Mouse (Mus musculus) brain, embryonic 14.5 days (tissue): ENCODE results near the gene Clk4. TPM values are rescaled to one million over a fixed set of nuclear protein-coding genes. Genes with fewer than 3 reads are reported as not detected.

Experiments
- DNase-seq: peaks from one replicate; pipeline ENCODE4 v3.0.0-alpha.2; 2011; ENCODE audit warnings: low read depth
- CTCF ChIP-seq: fragments of 200-500 bp; IDR thresholded peaks from 2 replicates; pipeline ENCODE4 v1.5.1; 2012; ENCODE audit warnings: inconsistent platforms, mild to moderate bottlenecking, moderate library complexity, borderline replicate concordance; ENCODE audit not compliant: insufficient read depth, insufficient read length; ENCODE audit errors: extremely low read depth
- POLR2A ChIP-seq: fragments of 200-500 bp; IDR thresholded peaks from 2 replicates; pipeline ENCODE4 v1.6.1; 2012; ENCODE audit warnings: mild to moderate bottlenecking, inconsistent platforms, borderline replicate concordance; ENCODE audit not compliant: poor library complexity, insufficient read depth, insufficient read length, severe bottlenecking; ENCODE audit errors: extremely low read depth
- polyA plus RNA-seq: library from polyadenylated mRNA; depleted of rRNA; stranded (reverse); fragments of >200 nt; gene quantifications from 2 replicates; pipeline ENCODE4 v1.2.3, GENCODE M21; 2012; rRNA removed

Gene Clk4
- 155 and 168 TPM in 2 replicates for polyA plus RNA-seq

DNA sequence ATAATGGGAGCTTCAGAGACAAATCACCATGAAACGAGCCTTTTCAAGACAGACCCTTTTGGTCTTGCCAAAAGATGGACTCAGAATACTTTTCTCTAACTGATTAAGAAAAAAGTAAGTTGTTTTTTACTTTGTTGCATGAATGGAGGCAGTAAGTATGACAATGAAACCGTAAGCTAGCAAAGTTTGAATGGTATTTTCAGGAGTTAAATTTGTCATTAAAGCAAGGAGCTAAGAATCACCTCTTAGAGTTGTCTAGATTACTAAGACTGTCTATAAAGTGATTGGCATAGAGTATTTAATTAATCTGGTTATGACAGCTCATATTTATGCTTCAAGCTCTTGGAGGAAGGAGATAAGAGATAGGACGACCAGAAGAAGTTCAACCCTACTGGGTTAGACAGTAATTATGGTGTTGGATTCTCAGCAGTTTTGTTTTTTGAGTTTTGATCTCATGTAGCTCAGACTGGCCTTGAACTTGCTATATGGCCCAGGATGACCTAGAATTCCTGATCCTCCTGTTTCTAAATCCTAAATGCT is at the start of gene Clk4:
Gene Clk4 (plus strand): TSS at position 51 of the 540 bp plus-strand sequence.
- TF ChIP-seq POLR2A (no peak), CTCF (no peak)
- DNase-seq, result no peak

DNA sequence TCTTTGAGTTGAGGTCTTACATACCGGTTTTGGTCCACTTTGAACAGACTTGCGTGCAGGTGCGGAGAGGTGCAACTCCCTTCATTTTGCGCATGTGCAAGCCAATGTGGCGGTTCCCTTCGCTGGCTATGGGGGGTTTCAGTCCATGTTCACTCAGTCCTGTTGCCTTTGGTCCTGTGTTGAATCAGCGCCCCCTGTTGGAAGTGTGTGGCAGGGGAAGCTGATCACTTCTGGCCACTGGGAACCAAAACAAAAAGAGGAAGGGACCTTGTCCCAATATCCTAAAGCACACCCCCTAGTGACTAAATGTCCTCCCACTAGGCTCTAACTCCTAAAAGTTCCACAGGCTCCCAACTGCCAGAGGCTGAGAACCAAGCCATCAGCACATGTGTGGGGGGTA is 47.5 kb upstream of the Clk4 start:
- TF ChIP-seq CTCF, result no peak
- no peak for TF ChIP-seq POLR2A
- no peak for DNase-seq

DNA sequence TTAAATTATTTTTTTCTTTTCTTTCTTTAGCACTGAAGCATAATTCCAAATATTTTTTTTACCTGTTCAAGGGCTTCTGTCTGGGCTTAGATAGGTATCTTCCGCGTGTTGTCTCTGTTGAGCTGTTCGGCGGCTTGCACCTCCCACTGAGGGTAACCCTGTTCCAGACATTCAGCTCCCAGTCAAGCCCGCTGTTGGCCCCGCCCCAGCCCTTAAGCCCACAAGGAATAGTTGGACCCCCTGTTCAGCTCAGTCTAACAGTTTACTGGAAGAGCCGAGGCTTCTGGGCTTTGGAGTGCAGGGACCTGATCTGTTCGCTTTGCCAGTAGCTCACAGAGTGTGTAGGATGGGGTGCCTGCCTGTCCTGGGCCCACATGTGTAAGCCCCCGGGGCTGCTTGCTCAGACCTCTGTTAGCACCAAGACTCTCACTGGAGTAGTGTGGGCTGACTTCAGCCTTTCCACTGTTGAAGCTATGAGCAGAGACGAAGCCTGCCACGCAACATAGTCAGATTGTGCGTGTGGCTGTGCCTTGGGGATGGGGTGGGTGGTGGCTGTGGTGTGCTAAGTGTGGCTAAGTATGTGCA is 42.0 kb upstream of the Clk4 start:
- TF ChIP-seq CTCF (no peak), POLR2A (no peak)
- DNase-seq, result no peak

DNA sequence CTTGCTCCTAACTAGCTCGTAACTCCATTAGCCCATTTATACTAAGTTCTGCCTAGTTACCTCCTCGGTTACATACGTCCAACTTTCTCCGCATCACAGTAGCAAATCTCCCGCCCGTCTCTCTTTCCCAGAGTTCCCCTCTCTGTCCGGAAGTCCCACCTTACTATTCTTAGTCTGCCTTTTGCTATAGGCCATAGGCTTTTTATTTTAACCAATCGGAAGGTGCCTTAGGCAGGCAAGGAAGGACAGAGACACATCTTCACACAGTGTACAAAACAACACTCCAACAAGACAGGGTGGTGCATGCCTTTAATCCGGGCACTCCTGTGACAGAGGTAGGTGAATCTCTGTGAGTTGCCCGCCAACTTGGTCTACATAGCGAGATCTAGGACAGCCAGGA is 41.2 kb upstream of the Clk4 start, which contains the start of gene Gm12569:
Gene Gm12569 (plus strand): TSS at position 166 of the 400 bp plus-strand sequence.
- DNase-seq, result no peak
- TF ChIP-seq POLR2A, result no peak
- TF ChIP-seq CTCF, result no peak

DNA sequence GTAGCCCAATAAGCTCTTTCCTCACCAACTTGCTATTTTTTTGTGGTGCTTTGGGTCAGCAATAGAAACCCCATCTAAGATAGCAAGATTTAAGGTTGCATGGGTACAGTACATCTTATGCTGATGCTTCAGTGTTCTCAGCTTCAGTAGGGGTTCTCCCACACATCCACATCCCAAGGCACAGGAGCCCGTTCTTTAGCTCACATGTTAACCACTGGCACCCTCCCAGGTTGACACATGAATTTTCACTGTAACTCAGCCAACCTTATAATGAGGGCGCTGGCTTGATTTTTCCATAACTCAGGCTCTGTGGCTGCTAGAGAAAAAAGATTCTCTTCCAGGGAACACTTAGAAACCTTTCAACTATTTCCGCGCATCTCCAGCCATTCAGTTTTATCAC is 34.4 kb upstream of the Clk4 start:
- DNase-seq, result peak; percentile 34
- TF ChIP-seq POLR2A (no peak), CTCF (no peak)

DNA sequence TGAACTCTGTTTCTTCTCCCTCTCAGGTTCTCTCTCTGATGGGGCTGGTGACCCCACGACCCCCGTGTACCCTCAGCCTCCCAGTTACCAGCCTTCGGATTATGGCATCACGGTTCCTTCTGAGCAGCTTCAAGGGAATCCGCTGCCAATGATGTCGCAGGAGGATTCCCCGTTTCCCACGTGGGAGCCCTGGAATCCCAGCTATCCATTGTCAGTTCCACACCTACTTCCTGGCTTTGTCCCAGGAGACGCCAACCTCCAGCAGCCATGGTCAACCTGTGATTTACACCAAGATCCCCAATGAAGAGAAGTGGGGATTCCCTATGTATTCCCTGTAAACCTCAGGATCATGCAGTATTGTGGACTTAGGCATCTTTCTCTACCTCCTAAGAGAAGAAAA is 26.9 kb upstream of the Clk4 start:
- TF ChIP-seq CTCF, result no peak
- no peak for TF ChIP-seq POLR2A

DNA sequence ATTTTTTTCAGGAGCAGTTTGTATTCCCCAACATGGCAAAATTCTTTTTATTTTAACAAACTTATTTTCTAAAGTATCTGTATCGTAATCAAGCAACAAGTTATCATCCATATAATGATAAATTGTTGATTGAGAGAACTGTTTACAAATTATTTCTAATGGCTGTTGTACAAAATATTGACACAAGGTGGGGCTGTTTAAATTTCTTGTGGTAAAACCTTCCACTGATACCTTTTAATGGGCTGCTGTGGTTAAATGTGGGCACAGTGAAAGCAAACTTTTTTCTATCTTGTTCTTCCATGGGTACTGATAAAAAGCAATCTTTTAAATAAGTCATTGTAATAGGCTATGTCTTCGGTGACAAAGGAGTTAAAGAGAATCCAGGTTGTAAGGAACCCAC is 18.6 kb upstream of the Clk4 start:
- TF ChIP-seq POLR2A (no peak), CTCF (no peak)
- no peak for DNase-seq

More for the DNA sequence above, 26.9 kb upstream of the Clk4 start:
- no peak for DNase-seq

DNA sequence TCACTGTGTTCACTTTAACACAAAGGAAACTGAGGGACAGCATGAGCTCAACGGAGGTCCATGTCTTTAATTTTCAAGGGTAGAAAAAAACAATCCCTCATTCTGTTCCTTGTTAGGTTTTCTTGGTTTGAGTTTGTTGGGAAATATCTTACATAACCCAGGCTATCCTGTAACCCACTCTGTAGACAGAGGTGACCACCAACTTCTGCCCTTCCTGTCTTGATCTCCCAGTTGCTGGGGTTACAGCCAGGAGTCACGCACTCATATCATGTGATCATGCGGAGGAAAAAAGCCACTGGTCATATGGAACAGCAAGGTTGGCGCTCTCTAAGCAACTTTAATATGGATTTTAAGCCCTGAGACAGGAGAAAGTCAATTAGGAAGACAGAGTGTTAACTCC is 4.5 kb upstream of the Clk4 start:
- TF ChIP-seq CTCF (no peak), POLR2A (no peak)
- no peak for DNase-seq

DNA sequence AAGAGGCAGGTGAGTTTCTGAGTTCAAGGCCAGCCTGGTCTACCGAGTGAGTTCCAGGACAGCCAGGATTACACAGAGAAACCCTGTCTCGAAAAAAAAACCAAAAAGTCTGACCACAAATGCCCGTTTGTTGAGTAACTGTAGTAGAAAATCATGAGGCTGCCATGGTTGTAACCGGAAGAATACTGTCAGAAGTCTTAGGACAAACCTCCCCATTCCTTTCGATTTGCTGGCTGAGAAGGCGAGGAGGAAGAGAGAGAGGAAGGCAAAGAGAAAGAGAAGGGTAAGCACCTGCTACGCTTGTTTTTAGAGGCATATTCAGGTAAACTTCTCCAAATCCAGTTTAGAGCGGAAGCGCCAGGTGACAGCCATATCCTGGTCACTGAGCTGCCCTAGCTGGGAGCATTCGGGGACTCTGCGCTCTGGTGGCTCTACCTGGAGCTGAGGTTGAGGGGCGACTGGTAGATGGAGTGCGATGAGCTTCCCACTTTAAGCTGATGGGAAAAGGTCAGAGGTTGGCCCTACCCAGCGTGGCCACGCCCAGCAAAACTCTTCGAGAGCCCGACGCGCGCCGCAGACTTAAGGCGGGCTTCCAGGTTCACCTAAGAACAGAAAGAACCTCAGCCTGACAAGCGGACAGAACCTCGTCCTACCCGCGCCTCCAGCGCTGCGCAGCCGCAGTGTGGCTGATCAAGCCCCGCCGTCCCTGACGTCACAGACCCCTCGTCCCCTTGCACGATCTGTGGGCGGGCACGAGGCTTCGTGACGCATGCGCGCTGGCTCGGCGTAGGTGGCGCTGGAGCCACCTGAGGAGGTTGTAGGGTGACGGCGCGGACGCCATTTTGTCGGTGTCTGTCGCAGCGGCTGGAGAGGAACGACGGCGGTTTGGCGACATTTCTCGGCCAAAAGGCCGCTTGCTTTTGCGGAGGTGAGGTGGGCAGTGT is 1.1 kb downstream of the Clk4 start, which contains the start of gene BC049762:
Gene BC049762 (minus strand): TSS at position 705 of the 944 bp plus-strand sequence.
- peak; percentile 81; the same call in 1 of the 2 replicates for TF ChIP-seq POLR2A
- 0 out of 2 replicates have a peak, but pooled peaks have one; percentile 6 for TF ChIP-seq CTCF
- DNase-seq, result peak; percentile 99

DNA sequence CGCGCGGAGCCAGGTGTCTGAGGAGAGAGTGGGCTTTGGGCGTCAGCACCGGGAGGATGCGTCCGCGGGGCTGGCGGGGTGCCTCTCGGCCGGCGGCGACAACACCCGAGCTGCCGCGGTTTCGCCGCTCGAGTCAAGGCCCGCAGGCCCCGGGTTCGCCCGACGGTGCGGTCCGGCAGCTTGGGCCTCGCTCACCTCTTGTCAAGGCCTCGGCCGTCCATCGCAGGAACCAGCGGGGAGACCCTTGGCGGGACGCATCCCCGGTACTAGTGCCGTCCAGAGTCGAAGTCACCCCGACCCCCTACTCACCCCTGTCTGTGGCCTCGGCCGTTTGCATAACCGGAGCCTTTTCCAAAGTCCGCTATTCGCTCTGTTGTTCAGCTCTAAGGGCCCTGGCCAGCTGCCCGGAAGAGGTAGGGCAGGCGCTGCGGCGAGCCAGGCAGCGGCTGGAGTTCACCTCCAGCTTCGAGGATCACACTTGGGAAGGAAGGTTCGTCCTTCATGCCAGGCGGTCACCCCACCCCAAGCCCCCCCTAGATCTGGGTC is 1.8 kb downstream of the Clk4 start:
- no peak for TF ChIP-seq POLR2A
- TF ChIP-seq CTCF, result no peak
- peak; percentile 71 for DNase-seq

DNA sequence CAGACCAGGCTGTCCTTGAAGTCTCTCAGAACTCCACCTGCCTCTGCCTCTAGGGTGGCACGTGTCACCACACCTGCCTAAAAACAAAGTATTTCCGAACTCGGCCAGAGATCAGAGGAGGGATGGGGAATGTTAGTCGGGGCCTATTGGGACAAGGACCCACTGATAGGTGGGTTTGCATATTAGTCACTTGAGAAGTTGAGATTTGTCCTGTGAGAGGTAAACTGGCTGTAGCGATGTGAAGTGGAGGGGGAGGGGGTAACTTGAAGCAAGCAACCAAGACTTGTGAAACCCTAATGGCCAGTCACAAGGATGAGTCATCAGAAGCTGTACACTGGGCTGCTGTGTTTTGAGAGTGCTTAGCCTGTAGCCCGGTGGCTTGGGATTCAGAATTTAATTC is 2.8 kb downstream of the Clk4 start:
- peak; percentile 36 for DNase-seq

More for the DNA sequence above, 2.8 kb downstream of the Clk4 start:
- TF ChIP-seq CTCF (no peak), POLR2A (no peak)
